Mouse (Mus musculus): ENCODE results near the gene Pole3. TPM values are rescaled to one million over a fixed set of nuclear protein-coding genes. Genes with fewer than 3 reads are reported as not detected.

The Pole3 gene
- 5.5 TPM for polyA plus RNA-seq (2015; fragmentation: Illumina TruSeq; extraction: RNeasy Lipid Tissue Mini Kit (QIAGEN cat#74804); ENCODE audit: insufficient read depth, low read depth, low replicate concordance)

DNA sequence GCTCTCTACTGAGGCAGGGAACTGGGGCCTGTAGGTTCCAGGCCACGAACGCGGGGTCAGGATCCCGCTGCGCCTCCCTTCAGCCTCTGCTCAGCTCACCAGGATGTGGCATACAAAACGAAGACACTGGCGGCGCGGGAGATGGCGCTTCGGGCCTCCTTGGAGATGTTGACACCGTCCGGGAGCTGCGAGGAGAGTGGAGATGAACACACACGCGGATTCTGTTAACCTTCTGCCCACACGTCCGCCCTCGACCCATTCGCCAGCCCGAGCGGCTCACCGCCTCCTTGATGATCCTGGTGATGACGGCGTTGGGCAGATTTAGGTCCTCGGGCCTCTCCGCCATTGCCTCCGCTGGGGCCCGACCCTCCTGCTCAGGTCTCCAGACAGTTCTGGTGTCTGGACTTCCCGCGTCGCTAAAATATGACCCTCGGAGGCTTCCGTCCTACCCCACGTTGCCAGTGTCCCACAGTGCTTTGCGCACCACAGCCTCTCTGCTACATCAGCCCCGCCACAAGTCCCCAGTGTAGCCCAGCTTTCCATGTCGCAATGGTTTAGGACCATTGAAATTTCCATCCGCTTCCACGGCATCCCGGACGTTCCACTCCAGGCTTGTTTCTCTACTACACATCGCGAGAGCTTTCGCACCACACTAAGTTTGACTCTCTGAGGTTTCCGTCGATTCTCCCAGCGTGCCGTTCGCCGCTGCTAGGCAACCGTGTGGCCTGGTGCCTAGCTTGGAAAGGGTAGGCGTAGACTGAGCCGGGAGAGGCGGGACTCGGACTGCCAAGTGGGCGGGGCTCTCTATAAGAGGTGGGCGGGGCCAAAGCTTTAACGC lies at the start of gene Pole3, which contains the start of gene 4933430I17Rik:
Gene Pole3, minus strand, starts transcription at position 418 of the 838 bp plus-strand sequence.
Gene 4933430I17Rik, plus strand, starts transcription at position 719 of the 838 bp plus-strand sequence.

DNA sequence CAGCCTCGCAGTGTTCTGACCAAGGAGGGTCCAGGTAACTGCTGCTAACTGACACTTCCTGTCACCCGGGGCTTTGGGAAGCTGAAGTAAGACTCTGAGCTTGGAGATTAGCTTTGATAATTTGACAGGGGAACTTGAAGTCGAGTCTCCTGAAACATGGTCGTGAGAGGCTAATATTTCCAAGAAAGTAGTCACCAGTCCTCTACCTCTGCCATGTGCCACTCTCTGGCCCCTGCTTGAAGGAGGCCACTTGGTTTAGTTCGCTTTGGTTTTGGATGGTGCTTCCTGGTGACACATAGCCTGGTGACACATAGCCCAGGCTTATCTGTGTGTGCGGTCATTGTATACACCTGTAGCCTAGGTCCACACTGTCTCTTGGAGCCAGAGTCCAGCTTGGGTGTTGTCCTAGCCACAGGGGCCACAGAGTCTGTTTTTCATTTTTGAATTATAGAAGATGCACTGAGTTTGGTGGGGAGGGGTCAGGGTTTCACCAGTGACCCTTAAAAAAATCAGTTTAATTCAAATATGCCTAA lies 35.0 kb upstream of the Pole3 start, which contains the start of gene Rgs3:
Gene Rgs3, plus strand, starts transcription at position 51 of the 533 bp plus-strand sequence.

DNA sequence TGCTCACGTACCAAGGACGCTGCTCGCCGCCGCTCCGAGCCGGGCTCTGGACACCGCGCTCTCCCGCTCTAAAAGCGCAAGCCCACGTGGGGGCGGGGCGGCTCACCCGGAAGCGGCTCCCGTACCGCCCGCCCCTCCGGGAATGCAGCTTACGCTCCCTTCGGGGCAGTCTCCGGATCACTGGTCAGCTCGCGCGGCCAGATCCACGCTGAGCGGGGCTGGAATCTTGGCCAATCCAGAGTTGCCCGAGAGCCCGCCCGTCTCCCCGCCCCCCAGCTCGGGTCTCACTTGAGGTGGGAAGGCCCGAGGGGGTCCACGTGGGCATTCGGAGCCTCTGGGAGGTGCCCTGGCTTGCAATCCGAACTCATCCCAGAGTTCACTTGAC lies 5.0 kb downstream of the Pole3 start, which contains the start of gene Alad:
Gene Alad, minus strand, starts transcription at position 70 of the 385 bp plus-strand sequence.

DNA sequence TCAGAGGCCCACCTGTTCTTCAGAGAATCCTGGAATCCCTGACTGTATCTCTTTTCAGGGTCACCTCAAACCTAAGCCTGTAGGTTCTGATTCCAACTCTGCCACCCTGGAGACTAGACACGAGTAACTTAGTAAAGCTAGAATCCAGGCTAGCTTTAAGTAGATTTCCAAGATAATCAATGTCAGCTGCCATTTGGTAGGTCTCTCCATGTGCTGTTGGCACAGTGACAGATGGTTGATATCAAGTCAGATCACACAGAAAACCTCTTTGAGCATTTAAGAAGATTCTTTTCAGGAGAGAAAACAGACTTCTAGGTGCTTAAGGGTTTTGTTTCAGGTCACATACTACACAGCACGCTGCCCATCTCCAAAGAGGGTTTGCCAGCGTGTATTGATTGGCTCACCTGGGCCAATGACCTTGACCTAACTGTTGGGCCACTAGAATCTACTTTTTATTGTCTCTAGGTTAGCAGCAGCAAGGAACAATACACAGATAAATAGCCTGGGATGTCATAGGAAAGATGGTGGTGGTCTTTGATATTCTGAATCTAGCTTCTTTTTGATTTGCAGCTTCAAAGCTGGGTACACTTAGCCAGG lies 21.4 kb downstream of the Pole3 start, which contains the start of gene Hdhd3:
Gene Hdhd3, minus strand, starts transcription at position 94 of the 597 bp plus-strand sequence.

DNA sequence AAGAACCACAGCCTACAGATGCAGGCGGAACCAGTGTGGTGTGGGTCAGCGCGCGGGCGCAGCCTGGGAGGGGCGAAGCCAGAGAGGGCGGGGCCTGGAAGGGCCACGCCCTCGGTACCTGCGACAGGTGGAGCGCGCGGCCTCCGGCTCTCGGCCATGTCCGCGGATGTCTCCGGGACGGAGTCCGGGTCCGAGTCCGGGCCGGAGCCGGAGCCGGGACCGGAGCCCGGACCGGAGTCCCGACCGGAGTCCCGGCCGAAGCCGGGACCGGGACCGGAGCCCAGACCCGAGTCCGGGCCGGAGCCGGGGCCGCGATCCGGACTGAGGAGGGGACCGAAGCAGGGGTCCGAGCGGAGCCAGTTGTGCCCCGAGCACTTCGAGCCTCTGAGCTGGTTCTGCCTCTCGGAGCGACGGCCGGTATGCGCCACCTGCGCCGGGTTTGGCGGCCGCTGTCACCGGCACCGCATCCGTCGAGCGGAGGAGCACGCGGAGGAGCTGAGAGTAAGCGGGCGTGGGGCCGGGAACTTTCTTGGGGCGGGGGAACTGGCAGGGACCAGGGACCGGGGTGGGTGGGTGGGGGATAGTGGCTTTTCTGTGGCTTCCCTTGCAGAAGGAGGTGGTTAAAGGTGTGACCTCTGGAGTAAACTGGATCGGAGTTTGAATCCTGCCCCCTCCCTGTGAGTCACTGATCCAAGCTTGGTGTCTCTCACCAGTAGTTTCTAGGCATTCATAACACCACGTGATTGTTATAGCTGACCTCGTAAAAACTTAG lies 44.7 kb downstream of the Pole3 start, which contains the start of gene Bspry:
Gene Bspry, plus strand, starts transcription at position 117 of the 772 bp plus-strand sequence.

Other genes starting within 250 kb of the Pole3 start
- 8.2 TPM for gene Fkbp15, start 164.5 kb downstream of the Pole3 start, polyA plus RNA-seq (2015; fragmentation: Illumina TruSeq; extraction: RNeasy Lipid Tissue Mini Kit (QIAGEN cat#74804); ENCODE audit: insufficient read depth, low read depth, low replicate concordance)
- gene Slc31a1, start 164.3 kb downstream of the Pole3 start, polyA plus RNA-seq (2015; fragmentation: Illumina TruSeq; extraction: RNeasy Lipid Tissue Mini Kit (QIAGEN cat#74804); ENCODE audit: insufficient read depth, low read depth, low replicate concordance), result 5.9 TPM
- 19.3 TPM for gene Cdc26, start 116.4 kb downstream of the Pole3 start, polyA plus RNA-seq (2015; fragmentation: Illumina TruSeq; extraction: RNeasy Lipid Tissue Mini Kit (QIAGEN cat#74804); ENCODE audit: insufficient read depth, low read depth, low replicate concordance)
- 2.0 TPM for gene Prpf4, start 116.3 kb downstream of the Pole3 start, polyA plus RNA-seq (2015; fragmentation: Illumina TruSeq; extraction: RNeasy Lipid Tissue Mini Kit (QIAGEN cat#74804); ENCODE audit: insufficient read depth, low read depth, low replicate concordance)
- gene Rnf183, start 89.8 kb downstream of the Pole3 start, polyA plus RNA-seq (2015; fragmentation: Illumina TruSeq; extraction: RNeasy Lipid Tissue Mini Kit (QIAGEN cat#74804); ENCODE audit: insufficient read depth, low read depth, low replicate concordance), result not detected
- 0.39 TPM for gene Wdr31, start 54.2 kb downstream of the Pole3 start, polyA plus RNA-seq (2015; fragmentation: Illumina TruSeq; extraction: RNeasy Lipid Tissue Mini Kit (QIAGEN cat#74804); ENCODE audit: insufficient read depth, low read depth, low replicate concordance)
- gene Bspry, start 45.0 kb downstream of the Pole3 start, polyA plus RNA-seq (2015; fragmentation: Illumina TruSeq; extraction: RNeasy Lipid Tissue Mini Kit (QIAGEN cat#74804); ENCODE audit: insufficient read depth, low read depth, low replicate concordance), result 4.3 TPM
- 1.9 TPM for gene Hdhd3, start 21.6 kb downstream of the Pole3 start, polyA plus RNA-seq (2015; fragmentation: Illumina TruSeq; extraction: RNeasy Lipid Tissue Mini Kit (QIAGEN cat#74804); ENCODE audit: insufficient read depth, low read depth, low replicate concordance)
- 14.1 TPM for gene Alad, start 5.2 kb downstream of the Pole3 start, polyA plus RNA-seq (2015; fragmentation: Illumina TruSeq; extraction: RNeasy Lipid Tissue Mini Kit (QIAGEN cat#74804); ENCODE audit: insufficient read depth, low read depth, low replicate concordance)
- gene 4933430I17Rik, start 301 bp upstream of the Pole3 start, polyA plus RNA-seq (2015; fragmentation: Illumina TruSeq; extraction: RNeasy Lipid Tissue Mini Kit (QIAGEN cat#74804); ENCODE audit: insufficient read depth, low read depth, low replicate concordance), result not detected
- gene Rgs3, start 34.8 kb upstream of the Pole3 start, polyA plus RNA-seq (2015; fragmentation: Illumina TruSeq; extraction: RNeasy Lipid Tissue Mini Kit (QIAGEN cat#74804); ENCODE audit: insufficient read depth, low read depth, low replicate concordance), result 13.8 TPM